Mouse (Mus musculus) frontal cortex, postnatal 14 days (tissue): Measurements from ENCODE around the gene Pde6g.

ENCODE experiments used
- DNase-seq, 2 experiments: peaks; one replicate each; pipeline ENCODE4 v3.0.0; 2022; ENCODE audit warnings: low spot score in 2 of 2

Pde6g gene

DNA sequence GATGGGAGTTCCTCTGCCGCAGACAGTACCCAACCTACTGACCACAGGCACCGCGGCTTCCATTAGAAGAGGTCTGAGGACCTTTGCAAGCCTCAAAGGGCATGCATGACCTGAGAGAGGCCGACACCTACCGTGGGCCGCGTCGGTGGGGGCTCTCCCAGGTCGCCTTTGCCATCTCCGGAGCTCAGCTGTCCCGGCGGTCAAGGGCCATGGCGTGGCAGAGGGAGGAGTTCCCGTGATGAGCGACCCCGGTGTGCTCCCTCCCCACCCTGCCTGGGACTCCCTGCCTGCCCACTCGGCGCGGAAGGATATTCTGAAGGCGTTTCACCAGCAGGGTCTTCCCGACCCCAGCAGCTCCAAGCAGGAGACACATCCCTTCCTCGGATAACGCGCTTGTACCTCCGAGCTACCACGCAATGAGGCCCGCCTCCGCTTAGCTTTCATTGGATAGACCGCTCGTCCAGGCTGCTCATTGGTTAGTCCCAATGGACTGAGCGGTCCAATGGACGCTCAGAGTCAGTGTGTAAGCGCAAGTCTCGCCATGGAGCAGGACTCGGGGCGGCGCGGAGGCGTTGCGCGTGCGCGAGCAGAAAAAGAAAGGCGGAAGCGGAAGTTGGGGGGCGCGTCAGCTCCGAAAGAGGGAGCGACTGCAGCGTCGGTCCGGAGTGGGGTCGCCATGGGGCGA, 13.9 kb upstream of the Pde6g start, which contains the start of gene Arl16:
Arl16 (minus strand) TSS at position 557 of the 685 bp plus-strand sequence.
- peak; percentile 93 for DNase-seq

DNA sequence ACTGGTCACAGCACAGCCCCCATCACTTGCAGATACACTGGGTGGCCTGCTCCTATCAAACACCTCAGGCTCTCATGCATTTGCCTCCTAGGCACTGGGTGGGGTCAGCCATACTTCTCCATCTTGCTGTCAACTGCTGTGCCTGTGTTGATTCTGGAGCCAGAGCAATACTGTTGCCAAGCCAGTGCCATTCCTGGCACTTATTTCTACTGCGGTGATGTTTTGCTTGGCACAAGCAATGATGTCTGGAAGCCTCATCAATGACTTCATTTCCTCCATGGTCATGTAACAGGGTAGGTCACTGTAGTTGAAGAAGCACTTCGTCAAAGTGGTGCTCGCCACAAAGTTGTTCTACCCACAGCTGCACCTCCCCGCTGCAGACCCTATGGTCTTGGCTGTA, 12.2 kb upstream of the Pde6g start:
- DNase-seq = no peak

DNA sequence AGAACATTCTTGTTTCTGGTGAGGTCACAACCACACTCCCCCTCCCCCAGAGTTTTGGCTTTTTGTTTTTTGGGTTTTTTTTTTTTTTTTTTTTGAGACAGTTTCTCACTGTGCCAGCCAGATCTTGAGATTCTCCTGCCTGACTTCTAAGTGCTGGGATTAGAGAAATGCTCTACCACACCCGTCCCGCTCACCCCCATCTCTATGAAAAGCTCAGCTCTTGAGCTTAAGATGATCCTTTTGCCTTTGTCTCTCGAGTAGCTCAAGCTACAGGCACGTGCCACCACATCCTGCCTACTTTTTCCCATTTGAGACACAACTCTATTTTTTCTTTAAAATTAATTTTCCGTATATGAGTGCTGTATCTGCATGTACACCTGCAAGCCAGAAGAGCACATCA, 11.1 kb upstream of the Pde6g start:
- no peak for DNase-seq

DNA sequence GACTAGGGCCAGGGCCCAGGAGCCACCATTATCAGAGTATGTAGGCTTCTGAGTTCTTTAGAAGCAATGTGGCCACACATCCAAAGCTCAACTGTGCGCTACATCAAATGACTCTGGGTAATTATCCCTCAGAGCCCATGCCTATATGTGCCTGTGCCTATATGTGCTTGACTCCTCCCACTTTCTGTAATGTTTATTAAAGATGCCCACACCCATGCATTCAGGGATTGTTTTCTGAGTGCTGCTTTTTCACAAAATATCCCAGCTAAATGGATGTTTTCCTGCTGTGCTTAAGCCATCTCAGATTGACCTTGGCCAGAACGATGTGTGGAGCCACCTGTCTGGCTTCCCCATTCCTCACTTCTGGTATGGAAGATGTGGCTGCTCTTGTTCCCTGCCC, 10.2 kb upstream of the Pde6g start:
- no peak for DNase-seq

DNA sequence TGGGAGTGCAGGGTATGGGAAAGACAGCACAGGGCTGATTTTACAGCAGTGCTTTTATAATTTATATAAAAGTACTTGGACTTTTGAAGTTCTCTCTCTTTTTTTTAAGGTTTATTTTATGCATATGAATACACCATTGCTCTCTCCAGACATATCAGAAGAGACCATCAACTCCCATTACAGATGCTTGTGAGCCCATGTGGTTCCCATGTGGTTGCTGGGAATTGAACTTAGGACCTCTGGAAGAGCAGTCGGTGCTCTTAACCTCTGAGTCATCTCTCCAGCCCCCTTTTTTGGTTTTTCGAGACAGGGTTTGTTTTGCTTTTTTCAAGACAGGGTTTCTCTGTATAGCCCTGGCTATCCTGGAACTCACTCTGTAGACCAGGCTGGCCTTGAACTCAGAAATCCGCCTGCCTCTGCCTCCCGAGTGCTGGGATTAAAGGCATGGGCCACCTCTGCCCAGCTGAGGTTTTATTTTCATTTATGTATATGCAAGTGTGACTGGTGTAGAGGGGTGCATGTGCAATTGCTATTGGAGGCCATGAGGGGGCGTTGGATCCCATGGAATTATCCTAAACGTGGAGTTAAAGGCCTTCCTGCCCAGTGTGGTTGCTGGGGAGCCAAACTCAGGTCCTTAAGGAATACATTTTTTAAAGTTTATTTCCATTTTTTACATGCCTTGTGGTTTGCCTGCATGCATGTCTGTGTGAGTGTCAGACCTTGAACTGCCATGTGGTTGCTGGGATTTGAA, 5.7 kb upstream of the Pde6g start:
- no peak for DNase-seq

DNA sequence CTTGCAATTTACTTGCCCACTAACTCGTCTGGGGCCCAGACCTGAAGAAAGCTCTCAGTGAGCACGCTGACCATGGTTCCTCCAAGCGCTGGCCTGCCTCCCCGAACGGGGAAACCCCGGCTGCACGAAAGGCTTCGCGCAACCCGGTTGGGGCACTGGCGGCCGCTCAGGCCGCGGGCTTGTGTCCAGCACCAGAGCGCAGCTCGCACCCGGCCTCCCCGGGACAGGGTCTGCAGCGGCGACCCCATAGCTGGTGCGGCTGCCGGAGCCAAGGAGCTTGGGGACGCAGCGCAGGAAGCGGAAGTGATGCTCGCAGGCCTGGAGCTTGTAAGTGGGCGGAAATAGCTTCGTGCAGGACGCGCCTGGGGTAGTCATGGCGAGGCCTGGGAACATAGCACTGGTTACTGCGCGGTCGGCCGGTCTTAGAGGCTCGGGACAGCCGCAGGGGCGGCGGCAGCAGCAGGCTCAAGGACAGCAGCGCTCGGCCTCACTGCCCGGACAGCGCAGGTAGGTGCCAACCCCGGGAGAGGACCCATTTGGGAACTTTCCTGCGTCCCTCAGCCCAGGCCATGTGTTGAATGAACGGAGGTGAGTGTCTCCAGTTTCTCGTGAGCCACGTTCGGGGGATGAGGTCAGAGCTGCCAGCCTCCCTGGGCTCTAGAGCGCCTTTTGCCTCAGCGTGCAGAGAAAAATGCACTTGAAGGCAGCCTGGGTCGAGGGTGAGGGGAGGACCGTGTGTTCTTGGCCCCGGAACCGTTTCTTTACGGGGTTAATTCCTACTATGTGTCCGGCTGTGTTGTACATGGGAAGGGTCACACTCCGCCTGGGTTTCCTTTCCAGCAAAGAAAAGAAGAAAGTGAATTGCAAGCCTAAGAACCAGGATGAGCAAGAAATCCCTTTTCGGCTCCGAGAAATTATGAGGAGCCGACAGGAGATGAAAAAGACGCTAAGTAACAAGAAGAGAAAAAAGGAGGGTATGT, 4.8 kb upstream of the Pde6g start, which contains the start of the genes Oxld1 and Ccdc137:
Oxld1 (minus strand) TSS at position 297 of the 980 bp plus-strand sequence.
Ccdc137 (plus strand) TSS at position 344 of the 980 bp plus-strand sequence.
- DNase-seq = peak; percentile 53 to 70

DNA sequence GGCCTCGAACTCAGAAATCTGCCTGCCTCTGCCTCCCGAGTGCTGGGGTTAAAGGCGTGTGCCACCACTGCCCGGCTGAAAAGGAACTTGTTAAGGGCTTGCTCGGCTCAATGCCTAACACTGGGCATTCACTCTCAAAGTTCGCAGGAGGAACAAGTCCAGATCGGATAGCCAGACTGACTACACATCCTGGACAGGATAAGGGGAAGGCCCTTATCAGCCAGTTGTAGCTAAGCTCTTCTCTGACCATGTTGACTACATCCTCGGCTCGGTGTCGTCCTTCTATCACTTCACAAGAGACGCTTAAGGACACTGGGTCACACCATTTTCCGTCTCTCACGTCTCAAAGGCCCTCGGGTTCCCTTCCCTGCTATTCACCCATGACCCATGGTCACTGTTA, 4.1 kb upstream of the Pde6g start:
- DNase-seq = no peak

DNA sequence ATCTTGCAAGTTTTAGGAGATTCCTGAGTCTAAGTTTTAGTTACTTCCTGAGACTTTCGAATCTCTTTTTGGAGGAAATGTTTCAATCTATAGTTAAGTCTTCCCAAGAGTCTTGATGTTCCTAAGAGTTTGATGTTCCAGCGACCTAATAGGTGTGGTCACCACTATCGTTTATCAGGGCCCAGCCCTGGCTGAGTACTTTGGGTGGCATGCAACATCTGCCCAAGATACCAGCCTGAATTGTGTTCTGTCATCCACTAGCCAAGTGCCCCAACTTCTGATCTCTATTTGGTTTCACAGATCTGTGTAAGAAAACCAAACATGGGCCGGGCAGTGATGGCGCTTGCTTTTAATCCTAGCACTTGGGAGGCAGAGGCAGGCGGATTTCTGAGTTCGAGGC, 2.1 kb upstream of the Pde6g start:
- no peak for DNase-seq

DNA sequence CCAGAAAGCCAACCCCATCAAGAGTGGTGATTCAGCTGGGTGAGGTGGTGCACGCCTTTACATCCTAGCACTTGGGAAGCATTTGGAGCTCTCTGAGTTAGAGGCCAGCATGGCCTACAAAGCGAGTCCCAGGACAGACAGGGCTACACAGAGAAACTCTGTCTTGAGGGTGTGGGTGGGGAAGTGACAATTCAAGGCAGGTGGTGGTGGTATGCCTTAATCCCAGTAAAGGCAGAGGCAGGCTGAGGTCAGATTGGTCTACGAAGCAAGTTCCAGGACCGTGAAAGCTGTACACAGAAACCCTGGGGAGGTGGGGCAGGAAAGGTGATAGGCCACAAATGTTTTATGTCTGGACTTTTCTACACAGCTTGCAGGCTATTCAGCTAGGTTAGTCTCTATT, 1.7 kb upstream of the Pde6g start:
- no peak for DNase-seq

DNA sequence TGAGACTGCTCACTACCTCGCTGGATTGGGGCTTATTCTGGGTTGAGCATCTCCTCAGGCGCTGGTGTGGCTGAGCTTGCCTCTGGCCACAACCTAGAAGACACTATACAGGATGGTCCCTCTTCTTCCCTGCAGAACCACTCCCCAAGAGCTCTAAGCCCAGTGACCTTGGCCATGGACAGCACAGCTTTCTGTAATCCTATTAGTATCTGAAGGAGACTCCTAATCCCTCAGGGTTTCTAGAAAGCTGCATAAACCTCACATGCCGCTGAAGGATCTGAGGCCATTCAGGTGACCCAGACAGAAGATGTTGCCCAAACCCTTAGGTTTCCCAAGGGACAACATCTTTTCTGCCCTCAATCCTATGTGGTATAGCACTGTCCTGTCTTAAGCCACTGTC, 1.1 kb downstream of the Pde6g start:
- no peak for DNase-seq

DNA sequence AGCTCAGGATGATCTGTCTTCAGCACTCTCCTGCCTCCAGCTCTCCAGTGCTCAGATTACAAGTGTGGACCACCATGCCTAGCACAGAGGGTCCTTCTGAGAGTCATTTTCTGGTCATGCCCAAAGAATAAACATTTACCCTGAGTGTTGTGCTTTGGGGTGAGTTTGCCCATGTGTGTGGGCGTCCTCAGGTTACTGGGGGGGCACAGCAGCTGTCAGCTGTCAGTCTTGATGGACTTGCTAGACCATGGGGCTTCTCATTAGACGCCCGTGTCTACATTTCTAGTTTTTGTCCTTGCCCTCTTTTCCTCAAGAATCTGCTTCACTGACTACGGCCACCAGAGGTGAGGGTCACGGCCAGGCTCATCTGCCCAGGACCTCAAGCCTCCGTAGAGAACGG, 6.1 kb downstream of the Pde6g start:
- DNase-seq = no peak

DNA sequence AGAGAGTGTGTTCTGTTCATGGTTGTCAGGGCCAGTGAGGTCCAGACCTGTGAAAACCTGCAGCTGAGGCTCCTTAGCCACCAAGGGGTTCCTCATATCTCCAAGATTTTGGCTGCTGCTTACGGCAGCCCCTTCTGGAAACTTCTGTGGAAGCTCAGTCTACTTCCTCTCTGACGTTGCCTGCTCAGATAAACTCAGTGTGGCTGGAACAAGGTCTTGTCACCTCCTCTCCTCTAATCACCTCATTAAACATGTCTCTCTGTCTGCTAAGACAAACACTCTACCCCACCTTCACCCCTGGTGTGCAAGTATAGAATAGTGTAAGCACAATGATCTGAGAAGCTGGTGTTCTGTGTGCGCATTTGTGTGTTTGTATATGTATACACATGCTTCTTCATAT, 7.8 kb downstream of the Pde6g start:
- DNase-seq = no peak

DNA sequence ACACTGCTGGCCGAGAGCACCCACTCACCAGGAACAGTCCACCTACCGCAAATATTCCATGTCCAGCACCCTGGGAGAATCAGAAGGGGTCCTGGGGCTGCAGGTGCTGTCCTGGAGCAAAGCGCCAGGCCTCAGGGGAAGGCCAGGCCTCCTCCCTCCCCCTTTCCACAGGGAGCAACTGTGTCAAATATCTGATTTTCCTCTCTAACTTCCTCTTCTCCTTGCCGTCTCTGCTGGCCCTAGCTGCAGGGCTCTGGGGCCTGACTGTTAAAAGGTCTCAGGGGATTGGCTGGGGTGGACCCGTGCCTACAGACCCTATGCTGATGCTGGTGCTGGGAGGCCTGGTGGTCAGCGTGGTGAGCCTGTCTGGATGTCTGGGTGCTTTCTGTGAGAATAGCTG, 9.2 kb downstream of the Pde6g start:
- no peak for DNase-seq

DNA sequence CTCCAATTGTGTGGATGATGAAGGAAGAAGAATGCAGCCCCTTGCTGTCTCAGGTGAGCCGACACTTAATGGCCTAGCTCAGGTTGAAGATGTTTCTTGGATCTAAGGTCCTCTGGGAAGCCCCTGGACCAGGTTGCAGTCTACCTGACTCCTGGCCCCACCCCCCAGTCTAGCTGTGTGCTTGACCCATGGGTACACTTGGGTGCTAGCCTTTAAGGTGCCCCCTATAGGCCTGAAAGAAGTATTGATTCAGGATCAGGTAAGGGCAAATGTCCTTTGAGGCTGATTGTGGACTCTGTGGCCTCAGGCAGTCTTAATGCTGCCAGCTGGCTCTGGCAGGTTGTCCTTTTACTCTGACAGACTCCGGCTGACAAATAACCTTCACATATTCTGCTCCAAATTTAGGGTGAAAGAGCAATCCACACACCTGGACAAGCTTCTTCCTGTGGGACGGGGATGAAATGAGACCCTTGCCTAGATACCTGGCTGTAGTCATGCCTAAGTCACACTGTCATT, 10.5 kb downstream of the Pde6g start:
- DNase-seq = no peak

DNA sequence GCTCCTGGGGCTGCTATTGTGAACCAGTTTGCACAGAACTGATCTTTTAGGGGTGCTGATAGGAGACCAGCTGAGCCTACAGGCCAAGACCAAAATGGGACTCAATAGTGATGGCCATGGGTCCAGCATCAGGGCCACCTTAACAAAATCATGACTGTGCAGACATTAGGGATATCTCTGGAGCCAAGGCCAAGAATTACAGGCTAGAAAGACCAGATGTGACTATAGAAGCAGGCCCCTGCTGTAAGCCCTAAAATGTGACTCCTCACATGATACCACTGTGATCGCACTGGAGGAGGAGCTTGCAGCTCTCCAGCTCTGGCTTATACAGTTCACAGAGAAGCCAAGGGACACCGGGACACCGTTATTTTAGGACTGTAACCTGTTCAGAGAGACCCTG, 11.0 kb downstream of the Pde6g start, which contains the start of gene Tspan10:
Tspan10 (plus strand) TSS at position 301 of the 400 bp plus-strand sequence.
- DNase-seq = no peak

DNA sequence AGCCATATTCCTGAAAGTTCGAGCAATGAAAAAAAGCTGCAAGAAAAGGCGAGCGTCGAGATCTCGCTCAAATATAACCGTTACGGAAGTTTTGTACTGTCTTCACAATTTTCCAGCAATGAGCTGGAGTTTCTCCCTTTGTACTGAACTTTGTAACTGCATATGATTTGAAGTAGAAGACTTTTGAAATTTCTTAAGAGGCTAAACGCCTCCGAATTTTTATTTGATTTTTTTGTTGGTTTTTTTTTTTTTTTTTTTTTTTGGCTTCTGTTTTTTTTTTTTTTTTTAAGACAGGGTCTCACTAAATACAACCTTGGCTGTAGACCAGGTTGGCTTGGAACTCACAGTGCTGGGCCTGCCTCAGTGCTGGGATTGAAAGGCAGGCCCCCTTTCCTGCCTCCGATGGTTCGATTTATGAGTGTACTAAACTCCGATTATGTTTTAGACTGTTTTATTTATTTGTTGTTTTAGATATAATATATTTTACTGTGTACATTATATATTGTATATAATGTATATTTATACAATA, 15.4 kb downstream of the Pde6g start:
- no peak for DNase-seq

DNA sequence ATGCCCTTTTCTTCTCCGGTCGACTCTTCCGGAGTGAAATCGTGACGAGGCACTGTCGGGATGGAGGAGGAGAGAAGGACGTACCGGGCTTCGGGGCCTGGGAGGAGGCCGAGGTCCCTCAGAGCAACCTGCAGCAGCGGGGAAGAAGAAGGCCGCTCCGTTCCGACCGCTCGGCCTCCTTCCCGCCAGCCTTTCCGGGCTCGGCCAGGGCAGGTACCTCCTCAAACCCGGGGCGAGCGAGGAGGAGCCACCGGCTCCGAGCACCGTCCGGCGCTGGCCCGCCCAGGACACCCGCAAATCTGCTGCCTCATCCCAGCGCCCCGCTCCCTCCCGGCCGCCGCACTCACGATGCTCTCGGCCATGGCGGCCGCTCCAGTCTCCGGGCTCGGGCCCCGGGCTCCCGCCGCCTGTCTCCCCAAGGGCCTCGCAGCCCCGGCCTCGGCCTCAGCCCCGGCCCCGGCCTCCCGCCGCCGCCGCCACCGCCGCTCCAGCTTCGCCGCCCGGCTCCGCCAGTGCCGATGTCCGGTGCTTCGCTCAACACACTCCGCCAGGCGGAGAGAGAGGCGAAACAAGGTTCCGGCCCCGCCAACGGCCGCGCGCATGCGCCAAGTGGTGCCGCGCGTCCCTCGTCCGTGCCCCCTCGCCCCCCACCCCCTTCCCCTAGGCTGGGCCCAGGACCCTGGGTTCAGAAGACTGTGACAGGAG, 16.0 kb downstream of the Pde6g start, which contains the start of gene Nploc4:
Nploc4 (minus strand) TSS at position 557 of the 705 bp plus-strand sequence.
- peak; percentile 64 to 75 for DNase-seq

DNA sequence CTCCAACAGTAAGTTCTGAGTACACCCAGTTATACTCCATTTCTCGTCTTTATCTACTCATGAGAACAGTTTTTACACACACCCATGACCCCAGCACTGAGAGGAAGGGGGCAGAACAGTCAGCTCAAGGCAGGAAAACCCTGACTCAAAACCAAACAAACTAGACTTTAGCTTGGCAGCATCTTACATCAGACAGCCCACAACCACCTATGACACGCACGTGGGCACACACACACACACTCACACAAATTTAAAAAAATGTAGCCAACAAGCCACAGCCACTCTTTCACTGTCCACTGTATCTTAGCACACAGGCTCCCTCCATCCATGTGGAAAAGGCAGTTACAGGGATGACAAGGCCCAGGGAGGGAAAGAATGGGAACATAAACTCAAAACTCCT, 26.6 kb downstream of the Pde6g start:
- no peak for DNase-seq

DNA sequence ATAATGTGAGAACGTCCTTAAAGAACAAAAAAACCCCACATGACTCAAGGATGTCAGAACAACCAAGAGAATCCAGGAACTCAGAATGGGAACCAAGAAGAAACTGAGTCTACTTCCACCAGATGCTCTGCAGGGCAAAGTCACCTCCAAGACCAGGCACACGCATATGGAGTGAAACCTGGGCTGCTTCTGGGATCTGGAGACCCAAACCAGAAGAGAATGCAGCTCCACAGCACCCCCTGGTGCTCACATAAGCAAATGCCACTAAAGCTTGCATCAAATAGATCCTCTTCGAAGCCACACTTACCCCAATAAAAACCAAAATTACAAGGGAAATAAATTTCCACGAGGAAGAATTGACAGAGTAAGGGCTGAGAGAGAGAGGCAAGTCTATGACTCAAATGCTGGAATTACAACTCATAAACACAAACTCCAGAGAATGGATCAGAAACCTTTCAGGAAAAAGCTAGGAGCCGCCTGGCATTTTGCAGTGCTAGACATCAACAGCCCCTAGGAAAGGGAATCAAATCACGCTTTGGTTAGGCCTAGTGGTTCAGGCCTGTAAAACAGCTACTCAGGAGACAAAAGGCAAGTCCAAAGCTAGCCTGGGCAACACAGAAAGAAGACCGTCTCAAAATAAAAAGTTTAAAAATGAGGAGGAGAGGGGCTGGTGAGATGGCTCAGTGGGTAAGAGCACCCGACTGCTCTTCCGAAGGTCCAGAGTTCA, 29.6 kb downstream of the Pde6g start:
- peak in 1 of 2 experiments; percentile 48 for DNase-seq
